20 mouse cellular contexts compared by ENCODE assay signal in the genomic region with DNA sequence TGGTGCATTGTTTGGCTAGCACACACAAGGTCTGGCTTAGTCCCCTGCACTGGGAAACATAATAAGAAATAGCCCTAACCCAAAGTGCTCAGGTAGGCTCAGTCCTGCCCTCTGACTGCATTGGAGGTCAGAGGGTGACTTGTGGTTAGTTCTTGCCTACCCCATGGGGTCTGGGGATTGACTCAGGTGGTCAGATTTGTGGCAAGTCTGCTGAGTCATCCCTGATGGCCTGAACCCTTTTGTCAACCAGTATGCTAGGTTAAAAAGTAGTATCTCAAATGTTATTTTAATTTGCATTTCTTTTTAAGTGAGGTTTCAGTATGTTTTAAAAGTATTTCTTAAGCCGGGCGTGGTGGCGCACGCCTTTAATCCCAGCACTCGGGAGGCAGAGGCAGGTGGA.
DNase-seq lines count a peak whose midpoint lies in the region; TF ChIP-seq lines count a peak whose summit lies in the region.
"Had no signal": no experiment of that assay in that cellular context is flagged by ENCODE, and none has a peak within 500 bp of the region (broad histone marks: within the 10 kb centered on the region; RNA-seq: fewer than 3 reads in every experiment).

No protein-coding gene starts in this region.

- H3K4me1 ChIP-seq in ES-E14 (ENCODE audit: control insufficient read depth in 2 of 2, insufficient read depth in 2 of 2, low read length in 2 of 2, poor library complexity in 1 of 2) = peaks cover 0 to 10% of the 10 kb centered on the region in 2 experiments; a peak in 2 of 4 replicates

- H3K36me3 ChIP-seq in ES-E14 (ENCODE audit: control insufficient read depth, insufficient read depth, low read length, poor library complexity, severe bottlenecking) = no peaks in the 10 kb centered on the region

- H3K4me3 ChIP-seq in ES-E14 (ENCODE audit: insufficient read depth in 1 of 2, low read depth in 1 of 2, low read length in 2 of 2, poor library complexity in 1 of 2, severe bottlenecking in 1 of 2) = no peak overlapping the region

- DNase-seq in ES-CJ7 (ENCODE audit: low read depth, low spot score) = peak; percentile 21
- DNase-seq in ES-E14 (ENCODE audit: low read depth, low spot score) = no peak
- DNase-seq in R1 (ENCODE audit: low read depth, low spot score) = peak; percentile 64
- no peak for DNase-seq in urinary bladder, postnatal 36 days (ENCODE audit: low spot score in 2 of 2)
- no peak for DNase-seq in heart, postnatal 14 days
- DNase-seq in spleen, postnatal 4 days (ENCODE audit: low spot score in 2 of 2) = no peak
- DNase-seq: adrenal gland, adult 2 months; adrenal gland, adult 8-10 months; adrenal gland, postnatal 10 days; adrenal gland, postnatal 14 days; adrenal gland, postnatal 25 days; adrenal gland, postnatal 36 days; B cell, adult 2 months; cerebellum, adult 11 months; cerebellum, adult 11-12 months; cerebellum, adult 18-20 months; cerebellum, adult 2 months; cerebellum, adult 8-10 months; cerebellum, adult 9-10 months had no signal

- no peak overlapping the region for H3K9ac ChIP-seq in ES-E14 (ENCODE audit: insufficient read depth, low read depth, low read length, poor library complexity, severe bottlenecking)

- in situ Hi-C loops in ES-E14 (cut with MboI; ENCODE audit: low sequenced_read_pairs in 2 of 2, unreplicated experiment in 2 of 2) = no loop called here

- H3K27ac ChIP-seq in ES-E14 (ENCODE audit: insufficient read depth, low read depth, low read length, poor library complexity, severe bottlenecking) = no peak overlapping the region

- no peaks in the 10 kb centered on the region for H3K9me3 ChIP-seq in ES-E14 (ENCODE audit: control insufficient read depth, insufficient read depth, low read depth, low read length)
- H3K9me3 ChIP-seq: G1E had no signal

- intact Hi-C loops in heart, postnatal 14 days (cut with DNase I) = no loop called here

TF ChIP-seq in ES-E14, 5 proteins besides CTCF, POLR2A, EP300 and RAD21:
- TF ChIP-seq ZNF384 (IDR thresholded peaks at IDR 0.05; ENCODE audit: low read depth, low read length) (no peak), CHD2 (IDR thresholded peaks at IDR 0.05; ENCODE audit: low read depth, low read length) (no peak), MAFK (IDR thresholded peaks at IDR 0.05; ENCODE audit: insufficient read depth, low read depth, low read length) (peak; percentile 71)

Comparison
In these comparisons a context has a peak if more than half of its experiments do, and no peak if none do; other contexts are left out.
1. DNase-seq: peak in ES-CJ7 (single experiment) and R1 (single experiment); none in ES-E14 (single experiment), urinary bladder, postnatal 36 days (0 of 2), heart, postnatal 14 days (0 of 2) and spleen, postnatal 4 days (0 of 2).